Mouse (Mus musculus): ENCODE measurements around the gene Gxylt2. TPM values are rescaled to one million over a fixed set of nuclear protein-coding genes. Genes with fewer than 3 reads are reported as not detected.

The Gxylt2 gene
- polyA plus RNA-seq, 1 experiment from 2014 or later: 1.2 TPM

DNA sequence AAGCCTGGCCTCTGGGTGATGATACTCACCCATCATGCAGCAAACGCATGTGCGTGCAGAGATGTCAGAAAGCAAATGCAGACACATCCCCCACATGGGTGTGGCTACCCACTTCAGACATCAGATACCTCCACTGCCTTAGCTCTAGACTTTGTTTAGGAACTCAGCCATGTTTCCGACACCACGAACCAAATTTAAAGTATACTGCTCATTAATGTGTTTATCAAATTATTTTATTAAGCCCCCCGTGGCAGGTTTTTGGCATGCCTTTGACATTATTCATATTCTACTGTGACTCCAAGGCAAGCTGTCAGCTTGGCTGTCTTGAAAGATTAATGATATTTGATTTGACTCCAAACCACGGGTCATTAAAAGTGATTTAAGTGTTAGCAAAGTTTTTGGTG lies 15.6 kb downstream of the Gxylt2 start:
- no peaks in the 10 kb centered on the region for H3K27me3 ChIP-seq (ENCODE audit: control insufficient read depth, insufficient read depth, low read length)

DNA sequence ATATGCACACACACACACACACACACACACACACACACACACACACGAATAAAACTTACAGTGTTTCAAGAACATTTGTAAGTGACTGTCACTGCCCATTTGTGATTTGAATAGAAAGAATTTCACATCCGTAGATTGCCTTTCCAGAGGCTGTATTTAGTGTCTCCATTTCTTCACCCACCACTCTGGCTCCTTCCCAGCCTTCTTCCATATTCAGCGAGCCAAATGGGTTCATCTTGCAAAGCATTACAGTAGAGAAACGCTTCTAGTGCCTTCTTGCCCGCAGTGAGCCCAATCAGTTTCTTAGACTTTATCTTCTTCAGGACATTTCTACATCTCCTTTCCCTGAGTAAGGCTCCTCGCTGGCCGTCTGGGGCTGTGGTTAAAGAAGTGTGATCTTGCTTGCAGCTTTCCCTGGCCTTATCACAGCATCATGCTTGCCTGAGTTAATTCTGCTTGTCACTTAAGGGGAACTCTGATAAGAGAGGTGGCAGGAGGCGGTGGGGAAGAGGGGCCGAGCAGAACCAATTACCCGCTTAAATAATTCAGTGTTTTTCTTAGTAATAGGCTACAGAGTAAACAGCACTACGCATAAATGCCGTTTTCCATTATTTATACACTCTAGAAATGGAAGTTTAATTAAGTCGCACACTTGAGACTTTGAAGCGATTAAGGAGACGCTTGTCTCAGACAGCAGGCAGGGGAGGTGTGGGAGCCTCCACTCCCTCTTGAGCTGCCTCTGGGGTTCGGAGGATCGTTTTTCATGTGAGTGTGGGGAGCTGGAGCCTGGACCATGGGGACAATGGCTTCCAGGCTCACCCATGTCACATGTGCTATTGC lies 16.6 kb downstream of the Gxylt2 start:
- no peak overlapping the region for H3K4me3 ChIP-seq (replicated peaks; ENCODE audit: low read depth, low read length)
- ATAC-seq (ENCODE audit: low FRiP score, low TSS enrichment) (no peak; the same call in 1 of the 2 replicates), DNase-seq (peak; percentile 35)
- H3K27ac ChIP-seq (replicated peaks; ENCODE audit: low read depth, low read length): no peak overlapping the region
- H3K4me1 ChIP-seq (ENCODE audit: control insufficient read depth, insufficient read depth, low read length): no peaks in the 10 kb centered on the region
- no peaks in the 10 kb centered on the region for H3K9me3 ChIP-seq (ENCODE audit: control insufficient read depth, low read length)
- no peaks in the 10 kb centered on the region for H3K27me3 ChIP-seq (ENCODE audit: control insufficient read depth, insufficient read depth, low read length)
- no peak overlapping the region for H3K4me2 ChIP-seq (ENCODE audit: low read length)
- 48% methylated on average over 17 of the region's 17 CpGs for WGBS
- no peaks in the 10 kb centered on the region for H3K36me3 ChIP-seq (ENCODE audit: control insufficient read depth, insufficient read depth, low read length)
- H3K9ac ChIP-seq (replicated peaks; ENCODE audit: low read length): no peak overlapping the region

More for the DNA sequence above, 15.6 kb downstream of the Gxylt2 start:
- ATAC-seq (ENCODE audit: low FRiP score, low TSS enrichment): no peak
- Histone ChIP-seq H3K9ac (replicated peaks; ENCODE audit: low read length) (no peak overlapping the region), H3K27ac (replicated peaks; ENCODE audit: low read depth, low read length) (no peak overlapping the region), H3K36me3 (ENCODE audit: control insufficient read depth, insufficient read depth, low read length) (no peaks in the 10 kb centered on the region), H3K9me3 (ENCODE audit: control insufficient read depth, low read length) (no peaks in the 10 kb centered on the region), H3K4me2 (ENCODE audit: low read length) (no peak overlapping the region), H3K4me3 (replicated peaks; ENCODE audit: low read depth, low read length) (no peak overlapping the region), H3K4me1 (ENCODE audit: control insufficient read depth, insufficient read depth, low read length) (no peaks in the 10 kb centered on the region)
- 87% methylated on average over 6 of the region's 6 CpGs for WGBS
- no peak for DNase-seq

DNA sequence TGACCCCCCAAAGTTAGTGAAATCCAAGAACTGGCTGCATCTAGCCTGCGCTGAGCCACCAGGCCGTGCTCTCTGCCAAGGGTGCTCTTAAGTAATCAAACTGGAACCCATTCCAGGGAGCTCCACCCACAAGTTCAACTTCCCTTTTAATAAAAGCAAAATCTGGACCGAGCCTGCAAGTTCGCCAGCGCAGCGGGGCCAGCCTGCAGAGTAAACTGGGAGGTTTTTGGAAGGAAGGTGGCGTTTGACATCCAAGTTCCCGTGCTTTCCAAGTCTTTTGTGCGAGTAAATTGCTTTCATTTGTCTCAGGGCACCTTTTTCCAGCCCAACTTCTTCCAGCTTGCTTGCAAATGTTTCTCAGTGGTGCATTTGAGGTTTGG lies 27.5 kb downstream of the Gxylt2 start:
- Histone ChIP-seq H3K27me3 (ENCODE audit: control insufficient read depth, insufficient read depth, low read length) (no peaks in the 10 kb centered on the region), H3K4me2 (ENCODE audit: low read length) (no peak overlapping the region), H3K36me3 (ENCODE audit: control insufficient read depth, insufficient read depth, low read length) (no peaks in the 10 kb centered on the region), H3K4me1 (ENCODE audit: control insufficient read depth, insufficient read depth, low read length) (no peaks in the 10 kb centered on the region), H3K4me3 (replicated peaks; ENCODE audit: low read depth, low read length) (no peak overlapping the region), H3K9me3 (ENCODE audit: control insufficient read depth, low read length) (no peaks in the 10 kb centered on the region), H3K9ac (replicated peaks; ENCODE audit: low read length) (no peak overlapping the region), H3K27ac (replicated peaks; ENCODE audit: low read depth, low read length) (no peak overlapping the region)
- ATAC-seq (ENCODE audit: low FRiP score, low TSS enrichment) (no peak), DNase-seq (no peak)
- WGBS: 82% methylated on average over 9 of the region's 9 CpGs

DNA sequence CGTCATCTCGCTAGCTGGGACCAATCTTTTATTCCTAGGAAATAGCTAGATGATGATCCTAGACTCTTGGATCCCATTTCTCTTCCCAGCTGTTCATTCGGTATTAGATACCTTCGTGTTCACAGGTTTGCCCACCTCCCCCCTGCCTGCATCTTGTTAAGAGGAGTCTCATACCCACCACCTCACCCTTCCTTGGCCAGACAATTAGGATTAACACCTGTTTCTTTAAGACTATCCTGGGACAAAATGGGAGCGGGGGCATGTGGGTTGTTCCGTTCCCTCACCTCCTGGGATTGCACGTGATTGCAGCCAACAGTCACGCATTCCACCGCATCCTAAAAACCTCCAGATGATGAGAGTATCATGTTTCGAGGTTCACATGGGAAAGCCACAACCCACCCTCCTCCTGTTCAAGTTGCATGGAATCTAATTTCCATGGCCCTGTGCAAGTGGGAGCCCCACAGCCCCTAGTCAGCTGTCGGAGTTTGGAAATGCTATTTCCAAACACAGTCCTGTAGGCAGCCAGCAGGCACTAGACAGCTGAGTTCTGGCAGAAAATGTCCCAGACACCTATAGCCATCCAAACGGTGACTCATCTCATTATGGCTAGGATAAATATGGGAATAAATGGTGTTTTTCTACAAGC lies 28.0 kb downstream of the Gxylt2 start:
- Histone ChIP-seq H3K4me3 (replicated peaks; ENCODE audit: low read depth, low read length) (no peak overlapping the region), H3K4me1 (ENCODE audit: control insufficient read depth, insufficient read depth, low read length) (no peaks in the 10 kb centered on the region), H3K4me2 (ENCODE audit: low read length) (no peak overlapping the region), H3K9ac (replicated peaks; ENCODE audit: low read length) (no peak overlapping the region), H3K9me3 (ENCODE audit: control insufficient read depth, low read length) (no peaks in the 10 kb centered on the region), H3K27me3 (ENCODE audit: control insufficient read depth, insufficient read depth, low read length) (no peaks in the 10 kb centered on the region), H3K36me3 (ENCODE audit: control insufficient read depth, insufficient read depth, low read length) (no peaks in the 10 kb centered on the region), H3K27ac (replicated peaks; ENCODE audit: low read depth, low read length) (no peak overlapping the region)
- no peak for ATAC-seq (ENCODE audit: low FRiP score, low TSS enrichment)
- 62% methylated on average over 12 of the region's 12 CpGs for WGBS
- no peak for DNase-seq

DNA sequence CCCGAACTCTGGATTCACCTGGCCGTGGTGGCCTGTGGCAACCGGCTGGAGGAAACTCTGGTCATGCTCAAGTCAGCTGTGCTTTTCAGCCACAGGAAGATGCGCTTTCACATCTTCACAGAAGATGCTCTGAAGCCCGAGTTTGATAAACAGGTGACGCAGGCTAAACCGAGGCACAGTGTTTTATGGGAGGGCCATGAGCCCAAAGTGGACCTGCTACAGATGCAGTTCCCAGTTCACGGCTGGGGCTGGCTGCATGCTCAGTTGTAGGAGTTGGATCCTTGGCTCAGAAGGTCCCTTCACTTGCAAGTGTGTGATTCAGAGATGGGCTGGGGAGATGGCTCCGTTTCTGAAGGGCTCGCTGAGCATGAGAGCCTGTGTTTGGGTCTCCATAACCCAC lies 28.7 kb downstream of the Gxylt2 start:
- ATAC-seq (ENCODE audit: low FRiP score, low TSS enrichment): no peak
- DNase-seq: no peak

DNA sequence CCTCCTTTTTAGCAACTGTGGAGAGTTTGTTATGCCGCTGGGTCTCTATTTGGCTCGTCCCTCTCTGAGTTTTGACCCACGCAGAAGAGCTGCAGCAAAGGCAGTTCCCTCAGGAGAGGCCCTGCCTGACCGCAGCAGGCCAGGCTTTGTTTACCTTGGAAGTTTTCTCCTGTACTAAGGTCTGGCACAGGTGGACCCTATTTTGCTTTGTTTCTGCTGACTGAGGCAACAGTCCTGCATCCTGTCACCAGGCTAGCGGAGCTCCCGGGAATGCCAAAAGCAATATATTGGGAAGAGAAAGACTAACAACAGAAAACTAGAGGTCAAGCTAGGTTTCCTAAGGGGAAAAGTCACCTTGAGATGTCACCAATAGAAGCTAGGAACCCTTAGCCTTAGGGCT lies 29.8 kb downstream of the Gxylt2 start:
- no peak for ATAC-seq (ENCODE audit: low FRiP score, low TSS enrichment)
- no peak for DNase-seq
- Histone ChIP-seq H3K36me3 (ENCODE audit: control insufficient read depth, insufficient read depth, low read length) (no peaks in the 10 kb centered on the region), H3K9ac (replicated peaks; ENCODE audit: low read length) (no peak overlapping the region), H3K27me3 (ENCODE audit: control insufficient read depth, insufficient read depth, low read length) (no peaks in the 10 kb centered on the region), H3K27ac (replicated peaks; ENCODE audit: low read depth, low read length) (no peak overlapping the region), H3K4me2 (ENCODE audit: low read length) (no peak overlapping the region), H3K4me3 (replicated peaks; ENCODE audit: low read depth, low read length) (no peak overlapping the region), H3K4me1 (ENCODE audit: control insufficient read depth, insufficient read depth, low read length) (no peaks in the 10 kb centered on the region), H3K9me3 (ENCODE audit: control insufficient read depth, low read length) (no peaks in the 10 kb centered on the region)
- WGBS: 91% methylated on average over 6 of the region's 6 CpGs

More for the DNA sequence above, 28.7 kb downstream of the Gxylt2 start:
- Histone ChIP-seq H3K4me1 (ENCODE audit: control insufficient read depth, insufficient read depth, low read length) (no peaks in the 10 kb centered on the region), H3K4me3 (replicated peaks; ENCODE audit: low read depth, low read length) (no peak overlapping the region), H3K27me3 (ENCODE audit: control insufficient read depth, insufficient read depth, low read length) (no peaks in the 10 kb centered on the region), H3K9ac (replicated peaks; ENCODE audit: low read length) (no peak overlapping the region), H3K27ac (replicated peaks; ENCODE audit: low read depth, low read length) (no peak overlapping the region), H3K36me3 (ENCODE audit: control insufficient read depth, insufficient read depth, low read length) (no peaks in the 10 kb centered on the region), H3K9me3 (ENCODE audit: control insufficient read depth, low read length) (no peaks in the 10 kb centered on the region), H3K4me2 (ENCODE audit: low read length) (no peak overlapping the region)
- 93% methylated on average over 10 of the region's 10 CpGs for WGBS

DNA sequence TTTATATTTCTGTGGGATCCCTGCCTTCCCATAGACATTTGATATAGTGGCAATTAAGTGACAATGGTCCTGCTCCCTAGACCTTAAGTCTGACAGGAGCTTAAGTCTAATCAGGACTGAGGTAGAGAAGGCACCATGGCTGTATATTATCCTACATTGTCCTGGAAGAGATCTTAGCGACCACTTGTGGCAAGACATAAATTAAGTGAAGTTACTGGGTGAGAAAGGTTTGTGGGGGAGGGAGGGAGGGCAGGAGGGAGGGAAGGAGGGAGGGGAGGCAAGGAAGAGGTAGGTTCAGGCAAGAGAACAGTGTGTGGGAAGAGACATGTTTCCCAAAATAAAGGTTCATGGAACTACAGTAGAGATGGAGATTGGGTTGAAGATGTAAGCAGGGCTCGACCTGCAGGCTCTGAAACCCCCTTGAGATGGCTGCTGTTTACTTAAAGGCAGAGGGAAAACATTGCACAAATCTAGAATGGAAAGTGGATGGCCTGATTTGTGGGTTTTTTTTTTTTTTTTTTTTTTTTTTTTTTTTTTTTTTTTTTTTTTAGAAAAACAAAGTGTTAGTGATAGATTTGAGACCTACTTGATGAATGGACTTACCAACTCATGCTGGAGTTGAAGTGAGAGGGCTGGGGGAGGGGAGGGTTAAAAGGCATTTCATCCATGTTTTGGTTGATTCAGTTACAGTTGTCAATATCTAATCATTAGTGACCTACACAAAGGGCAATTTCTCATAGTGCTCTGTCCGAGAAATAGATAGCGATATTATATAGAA lies 54.1 kb downstream of the Gxylt2 start:
- no peak overlapping the region for H3K9ac ChIP-seq (replicated peaks; ENCODE audit: low read length)
- DNase-seq: no peak
- no peak overlapping the region for H3K4me3 ChIP-seq (replicated peaks; ENCODE audit: low read depth, low read length)
- no peaks in the 10 kb centered on the region for H3K4me1 ChIP-seq (ENCODE audit: control insufficient read depth, insufficient read depth, low read length)
- no peaks in the 10 kb centered on the region for H3K9me3 ChIP-seq (ENCODE audit: control insufficient read depth, low read length)
- WGBS: 75% methylated on average over 4 of the region's 4 CpGs
- H3K27me3 ChIP-seq (ENCODE audit: control insufficient read depth, insufficient read depth, low read length): no peaks in the 10 kb centered on the region
- no peak overlapping the region for H3K27ac ChIP-seq (replicated peaks; ENCODE audit: low read depth, low read length)
- no peaks in the 10 kb centered on the region for H3K36me3 ChIP-seq (ENCODE audit: control insufficient read depth, insufficient read depth, low read length)
- no peak for ATAC-seq (ENCODE audit: low FRiP score, low TSS enrichment)
- H3K4me2 ChIP-seq (ENCODE audit: low read length): no peak overlapping the region

DNA sequence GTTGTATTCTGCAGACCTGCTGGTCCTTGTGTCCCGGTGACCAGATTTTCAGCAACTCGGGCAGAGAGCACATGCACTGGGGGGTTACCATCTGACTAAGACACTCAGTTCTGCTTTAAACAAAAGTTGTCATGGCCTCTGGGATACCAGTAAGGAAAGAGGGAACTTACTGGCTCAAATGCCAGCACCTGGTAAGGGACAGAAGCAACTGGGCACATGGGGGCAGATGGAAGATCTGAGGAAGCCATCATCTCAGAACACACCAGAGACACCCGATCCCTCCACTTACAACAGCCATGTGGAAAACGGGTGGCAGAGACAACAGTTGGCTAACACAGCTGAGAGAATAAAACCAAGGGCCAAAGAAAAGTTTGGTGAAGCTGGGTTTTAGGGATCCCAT lies 63.2 kb downstream of the Gxylt2 start:
- ATAC-seq (ENCODE audit: low FRiP score, low TSS enrichment) (no peak), DNase-seq (no peak)
- Histone ChIP-seq H3K9ac (replicated peaks; ENCODE audit: low read length) (no peak overlapping the region), H3K36me3 (ENCODE audit: control insufficient read depth, insufficient read depth, low read length) (no peaks in the 10 kb centered on the region), H3K4me3 (replicated peaks; ENCODE audit: low read depth, low read length) (no peak overlapping the region), H3K4me2 (ENCODE audit: low read length) (no peak overlapping the region), H3K4me1 (ENCODE audit: control insufficient read depth, insufficient read depth, low read length) (no peaks in the 10 kb centered on the region), H3K9me3 (ENCODE audit: control insufficient read depth, low read length) (no peaks in the 10 kb centered on the region), H3K27me3 (ENCODE audit: control insufficient read depth, insufficient read depth, low read length) (no peaks in the 10 kb centered on the region), H3K27ac (replicated peaks; ENCODE audit: low read depth, low read length) (no peak overlapping the region)
- 88% methylated on average over 4 of the region's 4 CpGs for WGBS
